Mouse (Mus musculus): ENCODE results near the gene Gm42957. TPM values are rescaled to one million over a fixed set of nuclear protein-coding genes. Genes with fewer than 3 reads are reported as not detected.

Gm42957 gene
- total RNA-seq, 2 experiments from 2014 or later = 0.35 to 0.50 TPM

Other genes starting within 250 kb of the Gm42957 start
- not detected for gene BC107364, start 183.2 kb upstream of the Gm42957 start, total RNA-seq (2021)
- gene Hfe2, start 110.3 kb upstream of the Gm42957 start, total RNA-seq (2021) = 100 to 1,000 TPM; 383 to 415 TPM
- 100 to 1,000 TPM; 484 to 520 TPM for gene Txnip, start 77.5 kb upstream of the Gm42957 start, total RNA-seq (2021)
- gene Gm16253, start 58.5 kb upstream of the Gm42957 start, total RNA-seq (2021) = 1 to 10 TPM in 1 of 2 experiments, under 1 TPM in 1; 0.70 to 1.1 TPM
- 10 to 100 TPM; 32.1 to 32.7 TPM for gene Polr3gl, start 41.3 kb upstream of the Gm42957 start, total RNA-seq (2021)
- 1 to 10 TPM in 1 of 2 experiments, under 1 TPM in 1; 0.96 to 1.9 TPM for gene Ankrd34a, start 38.8 kb upstream of the Gm42957 start, total RNA-seq (2021)
- 10 to 100 TPM; 24.1 to 26.9 TPM for gene Lix1l, start 34.3 kb upstream of the Gm42957 start, total RNA-seq (2021)
- gene Rbm8a, start 5.5 kb upstream of the Gm42957 start, total RNA-seq (2021) = 10 to 100 TPM; 57.0 to 65.1 TPM
- 10 to 100 TPM; 23.6 to 26.7 TPM for gene Pex11b, start 98 bp upstream of the Gm42957 start, total RNA-seq (2021)
- gene Itga10, start 10.1 kb downstream of the Gm42957 start, total RNA-seq (2021) = 1 to 10 TPM; 3.4 to 5.4 TPM
- gene Ankrd35, start 34.7 kb downstream of the Gm42957 start, total RNA-seq (2021) = 1 to 10 TPM; 1.4 to 1.6 TPM
- gene Pias3, start 60.9 kb downstream of the Gm42957 start, total RNA-seq (2021) = 10 to 100 TPM; 18.0 to 29.1 TPM
- 1 to 10 TPM in 1 of 2 experiments, under 1 TPM in 1; 0.92 to 1.5 TPM for gene Nudt17, start 73.1 kb downstream of the Gm42957 start, total RNA-seq (2021)
- gene Polr3c, start 92.2 kb downstream of the Gm42957 start, total RNA-seq (2021) = 10 to 100 TPM; 18.4 to 19.9 TPM
- 10 to 100 TPM; 49.0 to 58.9 TPM for gene Rnf115, start 92.2 kb downstream of the Gm42957 start, total RNA-seq (2021)
- not detected for gene Pdzk1, start 193.8 kb downstream of the Gm42957 start, total RNA-seq (2021)
- not detected for gene Cd160, start 193.9 kb downstream of the Gm42957 start, total RNA-seq (2021)